ENCODE assay signal across 29 mouse cellular contexts in the genomic region with DNA sequence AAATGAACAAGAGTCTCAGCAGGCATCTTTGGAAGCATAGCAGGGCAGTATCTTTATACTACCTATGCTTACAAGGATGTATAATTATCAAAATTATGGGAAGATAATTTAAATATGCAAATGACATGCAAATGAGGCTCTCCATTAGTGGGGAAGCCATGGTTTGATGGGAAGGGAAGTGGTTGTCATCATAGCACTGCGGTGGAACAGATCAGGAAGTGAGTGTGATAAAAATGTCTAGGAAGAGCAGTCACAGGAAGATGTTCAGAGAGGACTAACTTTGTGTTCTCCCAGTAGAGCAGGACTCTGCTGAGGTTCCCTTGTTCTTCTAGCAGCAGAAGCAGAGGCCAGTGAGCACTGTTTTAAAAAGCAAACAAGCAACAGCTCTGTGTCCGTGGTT.
"Had no signal": no experiment of that assay in that cellular context is flagged by ENCODE, and none has a peak within 500 bp of the region (broad histone marks: within the 10 kb centered on the region; RNA-seq: fewer than 3 reads in every experiment).

No protein-coding gene starts in this region.

- H3K9ac ChIP-seq: heart, embryonic 13.5 days; heart, embryonic 15.5 days; hindbrain, embryonic 12.5 days; hindbrain, embryonic 14.5 days; intestine, embryonic 15.5 days; limb, embryonic 12.5 days; liver, embryonic 13.5 days; liver, embryonic 15.5 days had no signal

- H3K9me3 ChIP-seq: heart, embryonic 13.5 days; heart, embryonic 15.5 days; hindbrain, embryonic 10.5 days; hindbrain, embryonic 12.5 days; intestine, embryonic 15.5 days; limb, embryonic 10.5 days; limb, embryonic 12.5 days; liver, embryonic 13.5 days; liver, embryonic 15.5 days had no signal

- DNase-seq: gastrocnemius, adult 2 months; gastrocnemius, postnatal 10 days; gastrocnemius, postnatal 25 days; heart, adult 11 months; heart, adult 2 months; heart, postnatal 14 days; heart, postnatal 4 days; kidney, adult 18-20 months; kidney, adult 9 months; kidney, postnatal 14 days; kidney, postnatal 4 days; liver; liver, embryonic 13.5 days had no signal

- H3K4me3 ChIP-seq: gastrocnemius, adult 2 months; heart, adult 2 months; heart, embryonic 13.5 days; heart, embryonic 15.5 days; hindbrain, embryonic 10.5 days; hindbrain, embryonic 12.5 days; intestine, embryonic 15.5 days; layer of hippocampus, adult 2 months; left cerebral cortex, adult 2 months; limb, embryonic 10.5 days; limb, embryonic 12.5 days; liver, embryonic 13.5 days; liver, embryonic 15.5 days had no signal

- ATAC-seq: hindbrain, embryonic 16.5 days; inflammation-experienced regulatory T-cells, adult 6 months; intestine, embryonic 15.5 days; intestine, postnatal 0 days had no signal

- H3K27ac ChIP-seq: gastrocnemius, adult 2 months; heart, adult 2 months; heart, embryonic 13.5 days; heart, embryonic 15.5 days; hindbrain, embryonic 10.5 days; hindbrain, embryonic 12.5 days; hindbrain, embryonic 14.5 days; intestine, embryonic 15.5 days; layer of hippocampus, adult 2 months; left cerebral cortex, adult 2 months; limb, embryonic 10.5 days; limb, embryonic 12.5 days; liver, embryonic 13.5 days; liver, embryonic 15.5 days had no signal

- H3K4me2 ChIP-seq: heart, embryonic 11.5 days; heart, embryonic 13.5 days; heart, embryonic 15.5 days; hindbrain, embryonic 12.5 days; hindbrain, embryonic 14.5 days; intestine, embryonic 15.5 days; limb, embryonic 12.5 days; liver, embryonic 11.5 days; liver, embryonic 13.5 days; liver, embryonic 15.5 days had no signal

- H3K4me1 ChIP-seq: heart, embryonic 13.5 days; heart, embryonic 15.5 days; hindbrain, embryonic 10.5 days; hindbrain, embryonic 12.5 days; intestine, embryonic 15.5 days; liver, embryonic 13.5 days; liver, embryonic 15.5 days had no signal

- H3K36me3 ChIP-seq: heart, embryonic 13.5 days; heart, embryonic 15.5 days; hindbrain, embryonic 10.5 days; hindbrain, embryonic 12.5 days; intestine, embryonic 15.5 days; limb, embryonic 10.5 days; limb, embryonic 12.5 days; liver, embryonic 13.5 days; liver, embryonic 15.5 days had no signal

- H3K27me3 ChIP-seq: heart, embryonic 13.5 days; heart, embryonic 15.5 days; hindbrain, embryonic 12.5 days; intestine, embryonic 15.5 days; limb, embryonic 12.5 days; liver, embryonic 13.5 days; liver, embryonic 15.5 days had no signal
